Mouse (Mus musculus) limb, embryonic 14.5 days (tissue): ENCODE results near the gene Acad11. TPM values are rescaled to one million over a fixed set of nuclear protein-coding genes. Genes with fewer than 3 reads are reported as not detected.

Source experiments
- ATAC-seq: fragments of 200-750 bp; cut with Nextera tagmentation; 2 replicates; pipeline ENCODE4 v1.8.0; 2017; ENCODE audit warnings: low read depth, moderate number of reproducible peaks, moderate TSS enrichment; ENCODE audit not compliant: low FRiP score
- DNase-seq: peaks from one replicate; pipeline ENCODE4 v3.0.0-alpha.2; 2015; ENCODE audit warnings: low spot score
- H3K27ac ChIP-seq: fragments of 300-500 bp; sonication (generic); replicated peaks from 2 replicates; pipeline ENCODE4 v1.5.1; 2014; ENCODE audit warnings: low read depth, mild to moderate bottlenecking, low read length, moderate library complexity, mixed read lengths
- H3K27me3 ChIP-seq: fragments of 300-500 bp; sonication (generic); 2 replicates; pipeline ENCODE4 v1.6.1; 2014; ENCODE audit warnings: low read length, mixed read lengths; ENCODE audit not compliant: control insufficient read depth, insufficient read depth
- H3K36me3 ChIP-seq: fragments of 300-500 bp; sonication (generic); 2 replicates; pipeline ENCODE4 v1.6.1; 2014; ENCODE audit warnings: mild to moderate bottlenecking, low read length, moderate library complexity, mixed read lengths; ENCODE audit not compliant: control insufficient read depth, insufficient read depth
- H3K4me1 ChIP-seq: fragments of 300-500 bp; sonication (generic); 2 replicates; pipeline ENCODE4 v1.6.1; 2014; ENCODE audit warnings: antibody characterized with exemption, low read length, mixed read lengths; ENCODE audit not compliant: control insufficient read depth, insufficient read depth
- H3K4me2 ChIP-seq: fragments of 300-500 bp; sonication (generic); replicated peaks from 2 replicates; pipeline ENCODE4 v1.6.1; 2014; ENCODE audit warnings: low read depth, mild to moderate bottlenecking, low read length, moderate library complexity; ENCODE audit not compliant: severe bottlenecking
- H3K4me3 ChIP-seq: fragments of 300-500 bp; sonication (generic); replicated peaks from 2 replicates; pipeline ENCODE4 v1.5.1; 2014; ENCODE audit warnings: low read length
- H3K9ac ChIP-seq: fragments of 300-500 bp; sonication (generic); 2 replicates; pipeline ENCODE4 v1.6.1; 2014; ENCODE audit warnings: mild to moderate bottlenecking, low read depth, low read length, moderate library complexity; ENCODE audit not compliant: severe bottlenecking
- H3K9me3 ChIP-seq: fragments of 300-500 bp; sonication (generic); 2 replicates; pipeline ENCODE4 v1.6.1; 2016; ENCODE audit warnings: low read length; ENCODE audit not compliant: control insufficient read depth
- POLR2A ChIP-seq: fragments of 200-500 bp; IDR thresholded peaks from 2 replicates; pipeline ENCODE4 v1.8.0; 2012; ENCODE audit warnings: inconsistent platforms, mild to moderate bottlenecking, moderate library complexity, borderline replicate concordance; ENCODE audit not compliant: insufficient read depth, insufficient read length; ENCODE audit errors: extremely low read depth
- WGBS: fragments of 180-500 bp; shearing (Covaris S2); extraction: QIAGEN DNeasy Blood & Tissue Kit; methylation state at CpG from one replicate; pipeline ENCODE4 v1.1.7; 2014; 5-methylcytosine and 5-hydroxymethylcytosine counted together
- polyA plus RNA-seq, 2 experiments: library from polyadenylated mRNA; depleted of rRNA in 1 of 2; stranded (reverse) in 1 of 2; unstranded in 1 of 2; fragments of >200 nt; fragmentation: Nextera tagmentation in 1 of 2; extraction: Ambion mirVana in 1 of 2; gene quantifications; 2 replicates each; pipeline versions ENCODE4 v1.2.1 to v1.2.3; 2012 to 2014

Gene Acad11
- polyA plus RNA-seq, 2 experiments, result 11.4 to 14.0 TPM

DNA sequence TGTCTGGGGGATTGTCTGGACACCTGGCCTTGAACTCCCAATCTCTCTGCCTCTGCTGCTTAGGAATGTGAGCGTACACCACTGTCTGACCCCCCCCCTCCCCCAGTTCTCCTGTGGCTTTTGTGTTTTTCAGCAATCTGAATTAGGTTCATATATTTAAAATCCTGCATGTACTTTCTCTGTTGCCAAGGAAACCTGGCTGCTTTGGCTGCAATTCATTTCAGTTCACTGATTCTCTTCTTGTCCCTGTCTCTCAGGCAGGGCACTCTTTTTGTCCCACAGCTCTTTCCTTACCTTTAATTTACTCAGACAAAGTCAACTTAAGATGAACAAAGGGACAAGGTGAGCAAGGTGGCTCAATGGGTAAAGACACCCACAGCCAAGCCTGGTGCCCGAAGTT, 64.9 kb downstream of the Acad11 start:
- no peak for TF ChIP-seq POLR2A
- Histone ChIP-seq H3K4me3 (no peak overlapping the region), H3K27ac (no peak overlapping the region), H3K27me3 (no peaks in the 10 kb centered on the region), H3K4me2 (no peak overlapping the region), H3K9me3 (no peaks in the 10 kb centered on the region), H3K36me3 (no peaks in the 10 kb centered on the region), H3K4me1 (peaks cover 4% of the 10 kb centered on the region; the same call in 1 of the 2 replicates), H3K9ac (no peak overlapping the region; the same call in 1 of the 2 replicates)
- ATAC-seq (no peak), DNase-seq (no peak)
- 76% methylated on average over 2 of the region's 2 CpGs for WGBS

DNA sequence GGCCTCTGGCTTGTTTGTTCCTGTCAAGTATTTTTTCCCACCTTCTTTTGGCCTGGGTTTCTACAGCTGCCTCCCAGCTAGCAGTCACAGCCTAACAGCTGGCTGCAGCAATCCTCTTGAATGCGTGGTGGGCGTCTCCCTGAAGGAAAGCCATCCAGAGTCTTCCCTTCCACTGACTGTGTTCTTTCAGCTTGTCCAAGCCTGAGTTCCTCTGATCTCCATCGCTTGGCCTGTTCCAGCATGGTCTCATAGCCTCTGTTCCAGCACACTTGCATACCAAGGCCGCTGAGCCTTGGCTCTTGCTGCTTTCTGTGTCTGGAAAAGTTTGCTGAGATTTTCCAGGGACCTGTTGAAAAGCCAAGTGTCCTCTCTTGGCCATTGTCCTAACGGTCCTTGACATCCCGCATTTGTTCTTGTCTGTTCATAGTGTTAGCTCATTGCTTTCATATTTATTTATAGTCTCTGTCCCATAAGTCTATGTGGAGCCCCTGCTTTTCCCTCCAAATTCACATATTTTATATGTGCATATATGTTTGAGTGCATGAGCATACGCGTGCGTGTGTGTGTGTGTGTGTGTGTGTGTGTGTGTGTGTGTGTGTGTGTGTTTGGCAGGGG, 67.1 kb downstream of the Acad11 start:
- Histone ChIP-seq H3K27me3 (no peaks in the 10 kb centered on the region), H3K4me3 (no peak overlapping the region), H3K9ac (no peak overlapping the region), H3K27ac (no peak overlapping the region), H3K36me3 (no peaks in the 10 kb centered on the region), H3K9me3 (no peaks in the 10 kb centered on the region), H3K4me2 (no peak overlapping the region), H3K4me1 (no peaks in the 10 kb centered on the region)
- DNase-seq (peak; percentile 31), ATAC-seq (no peak)
- TF ChIP-seq POLR2A, result no peak
- 78% methylated on average over 9 of the region's 9 CpGs for WGBS

DNA sequence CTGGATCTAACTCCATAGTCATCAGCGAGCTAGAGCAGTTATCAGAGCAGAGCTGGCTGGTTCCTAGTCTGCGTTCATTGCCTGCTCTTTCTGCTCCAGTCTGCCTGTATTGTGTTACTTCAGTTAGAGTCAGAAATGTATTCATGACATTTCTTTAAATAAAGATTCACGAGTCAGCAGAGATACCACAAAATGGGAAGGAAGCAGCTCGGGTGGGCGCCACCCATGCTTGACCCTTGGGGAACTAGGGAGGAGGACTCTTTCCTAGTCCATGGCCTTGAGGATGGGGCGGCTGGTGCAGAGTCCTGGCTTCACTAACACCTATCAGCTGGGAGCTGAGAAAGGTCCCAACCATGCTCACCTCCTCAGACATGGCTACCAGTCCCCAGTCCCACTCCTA, 77.2 kb downstream of the Acad11 start:
- Histone ChIP-seq H3K27me3 (no peaks in the 10 kb centered on the region), H3K27ac (no peak overlapping the region), H3K4me3 (no peak overlapping the region), H3K4me2 (no peak overlapping the region), H3K36me3 (no peaks in the 10 kb centered on the region), H3K9ac (no peak overlapping the region), H3K4me1 (no peaks in the 10 kb centered on the region), H3K9me3 (no peaks in the 10 kb centered on the region)
- ATAC-seq (no peak), DNase-seq (no peak)
- 86% methylated on average over 6 of the region's 6 CpGs for WGBS
- no peak for TF ChIP-seq POLR2A

DNA sequence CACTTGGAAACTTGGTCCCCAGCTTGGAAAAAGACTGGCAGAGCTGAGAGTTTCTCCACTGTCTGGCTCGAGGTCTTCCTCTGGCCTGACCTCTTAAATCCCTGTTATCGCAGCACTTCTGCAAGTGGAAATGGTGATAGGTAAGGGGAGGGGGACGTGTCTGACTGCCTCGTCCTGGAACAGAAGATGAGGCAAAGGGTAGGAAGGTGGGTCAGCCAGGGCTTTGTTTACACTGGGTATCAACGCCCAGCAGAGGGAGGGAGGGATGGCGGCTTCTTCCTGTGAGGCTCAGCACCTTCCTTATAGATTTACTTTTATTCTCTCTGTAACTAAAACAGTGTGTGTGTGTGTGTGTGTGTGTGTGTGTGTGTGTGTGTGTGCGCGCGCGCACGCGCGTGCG, 79.6 kb downstream of the Acad11 start:
- Histone ChIP-seq H3K27ac (no peak overlapping the region), H3K9me3 (no peaks in the 10 kb centered on the region), H3K4me2 (no peak overlapping the region), H3K4me1 (no peaks in the 10 kb centered on the region), H3K27me3 (no peaks in the 10 kb centered on the region), H3K4me3 (no peak overlapping the region), H3K9ac (no peak overlapping the region), H3K36me3 (no peaks in the 10 kb centered on the region)
- no peak for TF ChIP-seq POLR2A
- ATAC-seq (no peak), DNase-seq (no peak)
- 83% methylated on average over 14 of the region's 14 CpGs for WGBS

DNA sequence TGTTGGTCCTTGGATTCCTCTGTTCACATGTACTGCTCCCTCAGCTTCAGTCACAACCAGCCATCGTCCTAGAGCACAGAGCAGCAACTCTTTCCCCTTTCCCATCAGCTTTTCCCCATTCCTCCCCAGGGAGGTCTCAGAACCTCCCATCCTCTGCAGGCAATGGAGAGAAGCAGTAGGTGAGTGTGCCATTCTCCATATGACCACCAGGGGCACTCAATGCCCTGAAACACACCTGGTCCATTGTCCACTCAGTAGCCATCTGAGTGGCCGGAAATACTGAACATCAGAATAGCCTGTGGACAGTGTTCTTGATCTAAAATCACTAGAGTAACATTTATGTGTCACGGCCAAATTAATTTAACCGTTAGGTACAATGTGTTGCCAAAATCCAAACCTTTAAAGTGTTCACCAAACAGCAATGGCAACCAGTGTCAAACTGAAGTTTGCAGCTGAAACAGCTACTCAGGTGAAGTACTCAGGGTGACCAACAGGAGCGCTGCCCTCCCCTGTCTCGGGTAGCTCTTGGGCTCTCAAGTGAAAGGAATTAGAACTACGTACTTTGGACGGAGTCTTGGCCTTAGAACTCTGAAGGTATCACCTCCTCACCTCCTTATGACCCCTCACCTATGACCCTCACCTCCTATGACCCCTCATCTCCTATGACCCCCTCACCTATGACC, 81.3 kb downstream of the Acad11 start:
- no peak for TF ChIP-seq POLR2A
- H3K4me2 ChIP-seq, result no peak overlapping the region
- no peaks in the 10 kb centered on the region for H3K9me3 ChIP-seq
- H3K36me3 ChIP-seq, result 0 out of 2 replicates have a peak, but pooled peaks cover under 1% of the 10 kb centered on the region
- H3K4me3 ChIP-seq, result no peak overlapping the region
- WGBS, result 82% methylated on average over 8 of the region's 8 CpGs
- no peak overlapping the region for H3K9ac ChIP-seq
- H3K4me1 ChIP-seq, result no peaks in the 10 kb centered on the region
- no peak overlapping the region for H3K27ac ChIP-seq
- no peaks in the 10 kb centered on the region for H3K27me3 ChIP-seq
- DNase-seq (no peak), ATAC-seq (no peak)

DNA sequence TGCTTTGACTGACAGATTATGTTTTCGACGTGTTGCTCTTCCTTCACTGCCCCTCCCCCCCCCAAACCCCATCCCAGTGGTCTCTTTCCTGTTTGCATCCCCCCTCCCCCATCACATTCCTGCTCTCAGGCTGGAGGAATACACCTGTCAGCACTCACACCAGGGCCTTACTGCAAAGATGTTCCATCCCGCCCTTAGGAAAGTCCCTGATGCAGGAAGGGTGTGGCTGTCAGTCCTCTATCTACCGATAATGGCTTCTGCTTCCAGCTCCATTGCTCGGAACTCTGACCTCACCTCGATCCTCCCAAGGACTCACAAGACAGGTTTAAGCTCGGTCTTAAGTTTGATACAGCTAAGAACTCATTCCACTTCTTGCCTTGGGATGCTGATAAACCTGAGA, 83.5 kb downstream of the Acad11 start:
- no peak overlapping the region for H3K27ac ChIP-seq
- H3K36me3 ChIP-seq, result peaks cover 21% of the 10 kb centered on the region
- no peak for TF ChIP-seq POLR2A
- DNase-seq (no peak), ATAC-seq (no peak)
- H3K27me3 ChIP-seq, result no peaks in the 10 kb centered on the region
- H3K4me3 ChIP-seq, result no peak overlapping the region
- H3K4me1 ChIP-seq, result no peaks in the 10 kb centered on the region
- H3K9me3 ChIP-seq, result no peaks in the 10 kb centered on the region
- no peak overlapping the region for H3K9ac ChIP-seq
- 82% methylated on average over 7 of the region's 7 CpGs for WGBS
- no peak overlapping the region for H3K4me2 ChIP-seq
